Comparison of ENCODE assay signal across 27 mouse cellular contexts in the genomic region with DNA sequence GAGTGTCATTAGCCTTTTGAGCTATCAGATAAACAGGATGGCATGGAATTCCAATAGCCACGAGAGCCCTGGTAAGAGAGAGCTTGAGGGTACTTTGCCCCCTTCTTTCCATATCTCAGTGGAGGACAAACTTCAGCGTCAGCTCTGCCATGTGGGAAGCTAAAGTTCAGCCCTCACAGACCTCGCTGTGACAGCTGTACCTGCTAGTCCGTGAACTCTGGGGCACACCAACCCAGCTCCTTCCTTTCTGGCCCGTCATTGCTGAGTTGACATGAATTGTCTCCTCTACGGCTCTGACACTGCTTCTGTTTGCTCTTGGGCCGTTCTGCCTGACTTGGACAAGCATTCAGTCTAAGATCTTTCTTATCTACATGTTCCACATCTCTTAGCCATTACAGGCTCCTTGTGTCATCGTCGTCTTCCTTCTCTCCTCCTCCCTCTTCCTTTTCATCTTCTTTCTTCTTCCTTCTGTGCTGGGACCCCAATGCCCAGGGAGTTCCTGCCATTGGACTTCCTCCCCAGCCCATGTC. TPM values are rescaled to one million over a fixed set of nuclear protein-coding genes. Genes with fewer than 3 reads are reported as not detected.
DNase-seq lines count a peak whose midpoint lies in the region; ATAC-seq and TF ChIP-seq lines count a peak whose summit lies in the region.
"Had no signal": no experiment of that assay in that cellular context is flagged by ENCODE, and none has a peak within 500 bp of the region (broad histone marks: within the 10 kb centered on the region; RNA-seq: fewer than 3 reads in every experiment).

No protein-coding gene starts in this region.

- no peaks in the 10 kb centered on the region for H3K36me3 ChIP-seq in kidney, postnatal 0 days (ENCODE audit: insufficient read depth, low read length)
- no peaks in the 10 kb centered on the region for H3K36me3 ChIP-seq in intestine, embryonic 16.5 days (ENCODE audit: control insufficient read depth, insufficient read depth, low read length)
- no peaks in the 10 kb centered on the region for H3K36me3 ChIP-seq in liver, embryonic 13.5 days
- H3K36me3 ChIP-seq in midbrain, embryonic 11.5 days (ENCODE audit: control insufficient read depth, insufficient read depth, low read length): no peaks in the 10 kb centered on the region
- H3K36me3 ChIP-seq: embryonic facial prominence, embryonic 13.5 days; heart, embryonic 13.5 days; hindbrain, embryonic 12.5 days; limb, embryonic 12.5 days; neural tube, embryonic 12.5 days had no signal

- 0 out of 2 replicates have a peak, but pooled peaks cover 2% of the 10 kb centered on the region for H3K4me1 ChIP-seq in kidney, postnatal 0 days (replicated peaks; ENCODE audit: insufficient read depth, low read length)
- H3K4me1 ChIP-seq in intestine, embryonic 16.5 days (ENCODE audit: control insufficient read depth, insufficient read depth, low read length): peaks cover 8% of the 10 kb centered on the region
- H3K4me1 ChIP-seq in liver, embryonic 13.5 days (replicated peaks): peaks cover 60% of the 10 kb centered on the region
- H3K4me1 ChIP-seq in midbrain, embryonic 11.5 days (ENCODE audit: control insufficient read depth, insufficient read depth, low read length): peaks cover under 1% of the 10 kb centered on the region; the same call in 1 of the 2 replicates
- H3K4me1 ChIP-seq: limb, embryonic 12.5 days had no signal

- H3K9me3 ChIP-seq in kidney, postnatal 0 days (replicated peaks; ENCODE audit: low read length): no peaks in the 10 kb centered on the region
- H3K9me3 ChIP-seq in intestine, embryonic 16.5 days (ENCODE audit: control insufficient read depth, low read length): no peaks in the 10 kb centered on the region
- no peaks in the 10 kb centered on the region for H3K9me3 ChIP-seq in liver, embryonic 13.5 days (replicated peaks)
- H3K9me3 ChIP-seq in midbrain, embryonic 11.5 days (ENCODE audit: control insufficient read depth, low read length): no peaks in the 10 kb centered on the region
- H3K9me3 ChIP-seq: embryonic facial prominence, embryonic 13.5 days; heart, embryonic 13.5 days; hindbrain, embryonic 12.5 days; limb, embryonic 12.5 days; neural tube, embryonic 12.5 days had no signal

- H3K9ac ChIP-seq in kidney, postnatal 0 days (ENCODE audit: low read depth, low read length): no peak overlapping the region
- 0 out of 2 replicates have a peak overlapping the region, but pooled peaks have one; percentile 13 for H3K9ac ChIP-seq in intestine, embryonic 16.5 days (ENCODE audit: low read depth, low read length)
- H3K9ac ChIP-seq in liver, embryonic 13.5 days: peak overlapping the region; percentile 1; the same call in 1 of the 2 replicates
- H3K9ac ChIP-seq in midbrain, embryonic 11.5 days (ENCODE audit: low read length): no peak overlapping the region
- H3K9ac ChIP-seq: embryonic facial prominence, embryonic 13.5 days; heart, embryonic 13.5 days; hindbrain, embryonic 12.5 days; limb, embryonic 12.5 days; lung, embryonic 14.5 days; neural tube, embryonic 12.5 days had no signal

- 0 out of 2 replicates have a peak, but pooled peaks have one; percentile 27 for ATAC-seq in kidney, postnatal 0 days (replicated peaks; ENCODE audit: low FRiP score, low read depth)
- peak; percentile 85 for ATAC-seq in intestine, embryonic 16.5 days
- ATAC-seq in liver, embryonic 13.5 days (ENCODE audit: low read depth): peak; percentile 52
- ATAC-seq in megakaryocyte-erythroid progenitor cell, adult 5-6 weeks (replicated peaks; ENCODE audit: low FRiP score, low TSS enrichment, poor library complexity, severe bottlenecking): peak; percentile 38; the same call in 1 of the 2 replicates
- no peak for ATAC-seq in midbrain, embryonic 11.5 days (ENCODE audit: low FRiP score)
- ATAC-seq: CD4-positive, CD25-positive, alpha-beta regulatory T cell, adult 4 months; forebrain, embryonic 14.5 days had no signal

- no peaks in the 10 kb centered on the region for H3K27me3 ChIP-seq in kidney, postnatal 0 days (ENCODE audit: insufficient read depth, low read length)
- no peaks in the 10 kb centered on the region for H3K27me3 ChIP-seq in intestine, embryonic 16.5 days (replicated peaks; ENCODE audit: control insufficient read depth, insufficient read depth, low read length)
- H3K27me3 ChIP-seq in liver, embryonic 13.5 days: peaks cover 3% of the 10 kb centered on the region; the same call in 1 of the 2 replicates
- no peaks in the 10 kb centered on the region; the same call in 1 of the 2 replicates for H3K27me3 ChIP-seq in midbrain, embryonic 11.5 days (ENCODE audit: control insufficient read depth, insufficient read depth, low read length)
- H3K27me3 ChIP-seq: embryonic facial prominence, embryonic 13.5 days; heart, embryonic 13.5 days; limb, embryonic 12.5 days; neural tube, embryonic 12.5 days had no signal

- no peak for DNase-seq in kidney, postnatal 0 days (ENCODE audit: low spot score)
- DNase-seq in kidney, postnatal 4 days: no peak
- DNase-seq in liver, embryonic 13.5 days: peak; percentile 37
- no peak for DNase-seq in embryo, embryonic 10.5 days (ENCODE audit: low spot score)
- DNase-seq in frontal cortex, postnatal 36 days (ENCODE audit: low spot score in 2 of 2): no peak
- no peak for DNase-seq in midbrain, embryonic 11.5 days (ENCODE audit: low spot score, missing footprints)
- DNase-seq: adrenal gland, postnatal 36 days; cerebellum, adult 11 months; cerebellum, postnatal 14 days; gastrocnemius, postnatal 25 days; heart, adult 2 months; kidney, adult 9 months; layer of hippocampus, postnatal 36 days; lung, embryonic 14.5 days; lung, postnatal 36 days; midbrain, embryonic 14.5 days; right cerebral cortex, postnatal 25 days; thymus, postnatal 25 days had no signal

- no peak overlapping the region for H3K27ac ChIP-seq in kidney, postnatal 0 days
- peak overlapping the region; percentile 53 for H3K27ac ChIP-seq in intestine, embryonic 16.5 days (ENCODE audit: low read length)
- H3K27ac ChIP-seq in liver, embryonic 13.5 days: peak overlapping the region; percentile 37
- no peak overlapping the region for H3K27ac ChIP-seq in midbrain, embryonic 11.5 days (ENCODE audit: low read depth, low read length)
- H3K27ac ChIP-seq: embryonic facial prominence, embryonic 13.5 days; heart, adult 2 months; heart, embryonic 13.5 days; hindbrain, embryonic 12.5 days; limb, embryonic 12.5 days; neural tube, embryonic 12.5 days had no signal

- 52% methylated on average over 9 of the region's 9 CpGs for WGBS in kidney, postnatal 0 days
- 49% methylated on average over 9 of the region's 9 CpGs for WGBS in intestine, embryonic 16.5 days
- 15% methylated on average over 9 of the region's 9 CpGs for WGBS in liver, embryonic 13.5 days (ENCODE audit: insufficient replicate concordance)
- 77% methylated on average over 9 of the region's 9 CpGs for WGBS in midbrain, embryonic 11.5 days

- H3K4me3 ChIP-seq in kidney, postnatal 0 days (replicated peaks; ENCODE audit: low read depth, low read length): no peak overlapping the region
- no peak overlapping the region for H3K4me3 ChIP-seq in intestine, embryonic 16.5 days (ENCODE audit: low read length)
- H3K4me3 ChIP-seq in liver, embryonic 13.5 days (replicated peaks): no peak overlapping the region
- no peak overlapping the region for H3K4me3 ChIP-seq in midbrain, embryonic 11.5 days (ENCODE audit: low read depth, low read length)
- H3K4me3 ChIP-seq: embryonic facial prominence, embryonic 13.5 days; heart, adult 2 months; heart, embryonic 13.5 days; hindbrain, embryonic 12.5 days; limb, embryonic 12.5 days; neural tube, embryonic 12.5 days had no signal

- H3K4me2 ChIP-seq in kidney, postnatal 0 days (ENCODE audit: low read length): no peak overlapping the region
- H3K4me2 ChIP-seq in intestine, embryonic 16.5 days (ENCODE audit: low read depth, low read length): 0 out of 2 replicates have a peak overlapping the region, but pooled peaks have one; percentile 18
- H3K4me2 ChIP-seq in liver, embryonic 13.5 days: 0 out of 2 replicates have a peak overlapping the region, but pooled peaks have one; percentile 4
- H3K4me2 ChIP-seq in midbrain, embryonic 11.5 days: no peak overlapping the region
- H3K4me2 ChIP-seq: embryonic facial prominence, embryonic 13.5 days; heart, embryonic 13.5 days; hindbrain, embryonic 12.5 days; limb, embryonic 12.5 days; lung, embryonic 14.5 days; neural tube, embryonic 12.5 days had no signal

- no peak for TF ChIP-seq CTCF in kidney, postnatal 0 days (IDR thresholded peaks at IDR 0.05; ENCODE audit: low read depth)

RNA-seq across cellular contexts. Expression of gene Acsl5, which starts 3.7 kb away (rescaled TPM):
- 60.6 and 64.8 TPM in 2 replicates for polyA plus RNA-seq in kidney, postnatal 0 days (2015; fragmentation: Nextera tagmentation; extraction: Ambion mirVana)
- polyA plus RNA-seq in intestine, embryonic 16.5 days (2015; fragmentation: Nextera tagmentation; extraction: Ambion mirVana): 589 and 886 TPM in 2 replicates
- 116 and 134 TPM in 2 replicates for polyA plus RNA-seq in liver, embryonic 13.5 days (2015; fragmentation: Nextera tagmentation; extraction: Ambion mirVana)
- 180 and 241 TPM in 2 replicates for total RNA-seq in megakaryocyte-erythroid progenitor cell, adult 5-6 weeks (2014; fragmentation: Nextera tagmentation)
- total RNA-seq in megakaryocyte-erythroid progenitor cell, adult 5-6 weeks (2017): 295 and 345 TPM in 2 replicates
- polyA plus RNA-seq in midbrain, embryonic 11.5 days (2014; fragmentation: Nextera tagmentation; extraction: Ambion mirVana): 17.3 and 18.1 TPM in 2 replicates

RNA-seq across cellular contexts. Expression of gene Gucy2g, which starts 7.0 kb away (rescaled TPM):
- polyA plus RNA-seq in kidney, postnatal 0 days (2015; fragmentation: Nextera tagmentation; extraction: Ambion mirVana): 0.34 and 0.36 TPM in 2 replicates
- 0.04 and 0.06 TPM in 2 replicates for polyA plus RNA-seq in intestine, embryonic 16.5 days (2015; fragmentation: Nextera tagmentation; extraction: Ambion mirVana)
- polyA plus RNA-seq in liver, embryonic 13.5 days (2015; fragmentation: Nextera tagmentation; extraction: Ambion mirVana): not detected in 2 replicates
- not detected in 2 replicates for total RNA-seq in megakaryocyte-erythroid progenitor cell, adult 5-6 weeks (2014; fragmentation: Nextera tagmentation)
- not detected in 2 replicates for total RNA-seq in megakaryocyte-erythroid progenitor cell, adult 5-6 weeks (2017)
- not detected in 2 replicates for polyA plus RNA-seq in midbrain, embryonic 11.5 days (2014; fragmentation: Nextera tagmentation; extraction: Ambion mirVana)
- total RNA-seq: adrenal gland, postnatal 36 days had no signal
- polyA plus RNA-seq: heart, embryonic 13.5 days; hindbrain, embryonic 12.5 days; limb, embryonic 12.5 days; lung, embryonic 14.5 days; neural tube, embryonic 12.5 days had no signal

Comparison
In these comparisons a context has a peak if more than half of its experiments do, and no peak if none do; other contexts are left out.
1. H3K27ac ChIP-seq: peak in intestine, embryonic 16.5 days (single experiment) and liver, embryonic 13.5 days (single experiment); none in kidney, postnatal 0 days (single experiment) and midbrain, embryonic 11.5 days (single experiment).
2. H3K4me2 ChIP-seq: peak in intestine, embryonic 16.5 days (single experiment) and liver, embryonic 13.5 days (single experiment); none in kidney, postnatal 0 days (single experiment) and midbrain, embryonic 11.5 days (single experiment).
3. H3K9ac ChIP-seq: peak in intestine, embryonic 16.5 days (single experiment) and liver, embryonic 13.5 days (single experiment); none in kidney, postnatal 0 days (single experiment) and midbrain, embryonic 11.5 days (single experiment).